Mouse (Mus musculus) lung, embryonic 16.5 days (tissue): Measurements from ENCODE around the gene Mfsd2b. TPM values are rescaled to one million over a fixed set of nuclear protein-coding genes. Genes with fewer than 3 reads are reported as not detected.

Experiments used
- ATAC-seq: fragments of 200-750 bp; cut with Nextera tagmentation; 2 replicates; pipeline ENCODE4 v1.8.0; 2017; ENCODE audit warnings: low read depth, mild to moderate bottlenecking, moderate library complexity
- H3K27ac ChIP-seq: fragments of 300-500 bp; sonication (generic); 2 replicates; pipeline ENCODE4 v1.5.1; 2014; ENCODE audit warnings: mild to moderate bottlenecking, control low read depth, low read length
- H3K27me3 ChIP-seq: fragments of 300-500 bp; sonication (generic); 2 replicates; pipeline ENCODE4 v1.6.1; 2014; ENCODE audit warnings: low read depth, low read length, mixed read lengths; ENCODE audit not compliant: control insufficient read depth, insufficient read depth
- H3K36me3 ChIP-seq: fragments of 300-500 bp; sonication (generic); 2 replicates; pipeline ENCODE4 v1.6.1; 2014; ENCODE audit warnings: low read length; ENCODE audit not compliant: control insufficient read depth, insufficient read depth
- H3K4me1 ChIP-seq: fragments of 300-500 bp; sonication (generic); replicated peaks from 2 replicates; pipeline ENCODE4 v1.6.1; 2014; ENCODE audit warnings: low read length, mixed read lengths; ENCODE audit not compliant: control insufficient read depth, insufficient read depth
- H3K4me2 ChIP-seq: fragments of 300-500 bp; sonication (generic); 2 replicates; pipeline ENCODE4 v1.6.1; 2014; ENCODE audit warnings: low read depth, low read length, control low read depth
- H3K4me3 ChIP-seq: fragments of 300-500 bp; sonication (generic); 2 replicates; pipeline ENCODE4 v1.5.1; 2014; ENCODE audit warnings: mild to moderate bottlenecking, low read length, control low read depth
- H3K9ac ChIP-seq: fragments of 300-500 bp; sonication (generic); 2 replicates; pipeline ENCODE4 v1.6.1; 2014; ENCODE audit warnings: low read length, control low read depth
- H3K9me3 ChIP-seq: fragments of 300-500 bp; sonication (generic); 2 replicates; pipeline ENCODE4 v1.6.1; 2016; ENCODE audit warnings: low read length; ENCODE audit not compliant: control insufficient read depth
- WGBS: fragments of 180-500 bp; shearing (Covaris S2); extraction: QIAGEN DNeasy Blood & Tissue Kit; methylation state at CpG from one replicate; pipeline ENCODE4 v1.1.7; 2014; 5-methylcytosine and 5-hydroxymethylcytosine counted together
- polyA plus RNA-seq: library from polyadenylated mRNA; unstranded; fragments of >200 nt; fragmentation: Nextera tagmentation; extraction: Ambion mirVana; gene quantifications from 2 replicates; pipeline ENCODE4 v1.2.1, GENCODE M21; 2015

Gene Mfsd2b
- polyA plus RNA-seq, 1 experiment from 2014 or later: 1.8 TPM

GRCm38 (mm10) chr12:4841392-4841887 is 32.7 kb downstream of the Mfsd2b start, which contains the start of gene Fkbp1b:
Gene Fkbp1b, minus strand, starts transcription at chr12:4841591.
- peak within 1 kb of the TSS; percentile 71 for H3K9ac ChIP-seq
- under 1% methylated on average over 37 of the region's 37 CpGs for WGBS
- H3K9me3 ChIP-seq: no peaks in the 10 kb centered on the region
- no peak within 1 kb of the TSS for H3K27ac ChIP-seq
- H3K36me3 ChIP-seq: no peaks in the 10 kb centered on the region
- H3K4me2 ChIP-seq: peak within 1 kb of the TSS; percentile 79
- peak; percentile 74 for ATAC-seq
- H3K27me3 ChIP-seq: no peaks in the 10 kb centered on the region
- H3K4me3 ChIP-seq: peak within 1 kb of the TSS; percentile 66
- H3K4me1 ChIP-seq: peaks cover 24% of the 10 kb centered on the region

- peaks cover 24% of the 10 kb centered on the region for H3K4me1 ChIP-seq
- H3K27ac ChIP-seq: no peak overlapping the region
- H3K9me3 ChIP-seq: no peaks in the 10 kb centered on the region
- peak overlapping the region; percentile 71 for H3K9ac ChIP-seq
- ATAC-seq: peak; percentile 17; the same call in 1 of the 2 replicates
- no peaks in the 10 kb centered on the region for H3K27me3 ChIP-seq
- H3K36me3 ChIP-seq: no peaks in the 10 kb centered on the region
- 0% methylated on average over 11 of the region's 11 CpGs for WGBS
- peak overlapping the region; percentile 79 for H3K4me2 ChIP-seq
- H3K4me3 ChIP-seq: peak overlapping the region; percentile 66
Measured at GRCm38 (mm10) chr12:4840741-4841140, 33.4 kb downstream of the Mfsd2b start.

GRCm38 (mm10) chr12:4840010-4840409 is 34.1 kb downstream of the Mfsd2b start:
- Histone ChIP-seq H3K4me2 (peak overlapping the region; percentile 79; the same call in 1 of the 2 replicates), H3K9me3 (no peaks in the 10 kb centered on the region), H3K36me3 (no peaks in the 10 kb centered on the region), H3K27ac (no peak overlapping the region), H3K9ac (no peak overlapping the region), H3K27me3 (no peaks in the 10 kb centered on the region), H3K4me1 (peaks cover 24% of the 10 kb centered on the region), H3K4me3 (no peak overlapping the region)
- WGBS: 43% methylated on average over 6 of the region's 6 CpGs
- no peak for ATAC-seq

- WGBS: 25% methylated on average over 4 of the region's 4 CpGs
- no peak overlapping the region for H3K4me3 ChIP-seq
- H3K9me3 ChIP-seq: no peaks in the 10 kb centered on the region
- H3K4me1 ChIP-seq: peaks cover 13% of the 10 kb centered on the region
- H3K27me3 ChIP-seq: no peaks in the 10 kb centered on the region
- no peak for ATAC-seq
- no peak overlapping the region for H3K9ac ChIP-seq
- no peak overlapping the region for H3K27ac ChIP-seq
- H3K4me2 ChIP-seq: no peak overlapping the region
- no peaks in the 10 kb centered on the region; the same call in 1 of the 2 replicates for H3K36me3 ChIP-seq
Measured at GRCm38 (mm10) chr12:4836959-4837358, 37.2 kb downstream of the Mfsd2b start.

- no peak overlapping the region for H3K4me3 ChIP-seq
- H3K9me3 ChIP-seq: no peaks in the 10 kb centered on the region
- H3K27me3 ChIP-seq: no peaks in the 10 kb centered on the region
- no peak overlapping the region for H3K9ac ChIP-seq
- H3K4me2 ChIP-seq: no peak overlapping the region
- ATAC-seq: no peak
- H3K27ac ChIP-seq: no peak overlapping the region
- 68% methylated on average over 3 of the region's 3 CpGs for WGBS
- H3K36me3 ChIP-seq: peaks cover 13% of the 10 kb centered on the region
- H3K4me1 ChIP-seq: no peaks in the 10 kb centered on the region
Measured at GRCm38 (mm10) chr12:4827256-4827655, 46.9 kb downstream of the Mfsd2b start.

GRCm38 (mm10) chr12:4817361-4818101 is 56.6 kb downstream of the Mfsd2b start, which contains the start of gene Sf3b6:
Gene Sf3b6, plus strand, starts transcription at chr12:4817544.
- Histone ChIP-seq H3K4me1 (peaks cover 9% of the 10 kb centered on the region; the same call in 1 of the 2 replicates), H3K9me3 (no peaks in the 10 kb centered on the region), H3K9ac (peak within 1 kb of the TSS; percentile 85), H3K4me3 (peak within 1 kb of the TSS; percentile 78), H3K27ac (peak within 1 kb of the TSS; percentile 94), H3K4me2 (peak within 1 kb of the TSS; percentile 81), H3K27me3 (no peaks in the 10 kb centered on the region), H3K36me3 (peaks cover 3% of the 10 kb centered on the region)
- peak; percentile 98 for ATAC-seq
- WGBS: under 1% methylated on average over 49 of the region's 49 CpGs

GRCm38 (mm10) chr12:4816680-4817360 is 57.3 kb downstream of the Mfsd2b start:
- peak overlapping the region; percentile 85 for H3K9ac ChIP-seq
- ATAC-seq: peak; percentile 73

GRCm38 (mm10) chr12:4813636-4814035 is 60.5 kb downstream of the Mfsd2b start:
- Histone ChIP-seq H3K9ac (no peak overlapping the region), H3K4me1 (peaks cover 7% of the 10 kb centered on the region; the same call in 1 of the 2 replicates), H3K9me3 (no peaks in the 10 kb centered on the region), H3K4me2 (no peak overlapping the region), H3K27ac (no peak overlapping the region), H3K27me3 (no peaks in the 10 kb centered on the region), H3K4me3 (no peak overlapping the region), H3K36me3 (no peaks in the 10 kb centered on the region)
- 65% methylated on average over 4 of the region's 4 CpGs for WGBS
- ATAC-seq: peak; percentile 21; the same call in 1 of the 2 replicates

More at GRCm38 (mm10) chr12:4816680-4817360, 57.3 kb downstream of the Mfsd2b start:
- WGBS: 8% methylated on average over 24 of the region's 24 CpGs
- Histone ChIP-seq H3K36me3 (peaks cover 3% of the 10 kb centered on the region), H3K27me3 (no peaks in the 10 kb centered on the region), H3K4me3 (peak overlapping the region; percentile 78), H3K9me3 (no peaks in the 10 kb centered on the region), H3K4me1 (peaks cover 9% of the 10 kb centered on the region; the same call in 1 of the 2 replicates), H3K27ac (peak overlapping the region; percentile 94), H3K4me2 (peak overlapping the region; percentile 81)
